Mouse (Mus musculus): ENCODE measurements at regions not wholly inside any gene's neighbourhood (a gene's known extent, or its start where the extent isn't known, plus 50 kb on each side); places are given as distances from the start of the nearest gene placed in this dataset.

GRCm38 (mm10) chr3:33305756-33306155 is 162.7 kb upstream of the Pex5l start:
- TF ChIP-seq ZNF384 (IDR thresholded peaks at IDR 0.05; ENCODE audit: low read depth, low read length), result no peak
- TF ChIP-seq ZC3H11A (IDR thresholded peaks at IDR 0.05; ENCODE audit: borderline replicate concordance, low read depth, low read length), result no peak
- TF ChIP-seq CHD2 (IDR thresholded peaks at IDR 0.05; ENCODE audit: low read depth, low read length), result no peak
- no peak for TF ChIP-seq HCFC1 (IDR thresholded peaks at IDR 0.05; ENCODE audit: borderline replicate concordance, insufficient read depth, low read length)
- no peak for TF ChIP-seq MAFK (IDR thresholded peaks at IDR 0.05; ENCODE audit: insufficient read depth, low read depth, low read length)
